Mouse (Mus musculus) CH12.LX (cell line): ENCODE results near the gene Prkaa1. TPM values are rescaled to one million over a fixed set of nuclear protein-coding genes. Genes with fewer than 3 reads are reported as not detected.

Experiments used
- DNase-seq: peaks from one replicate; pipeline ENCODE4 v3.0.0-alpha.2; 2013; ENCODE audit errors: extremely low read depth
- H3K27ac ChIP-seq: 2 replicates; pipeline ENCODE4 v1.5.1; 2012; ENCODE audit warnings: low read depth, mild to moderate bottlenecking, control low read depth, moderate library complexity; ENCODE audit not compliant: insufficient read depth
- H3K27me3 ChIP-seq: replicated peaks from 2 replicates; pipeline ENCODE3; 2012; ENCODE audit warnings: inconsistent platforms
- H3K36me3 ChIP-seq, 2 experiments: replicated peaks in 1 of 2; 2 replicates each; pipeline versions ENCODE3 to v1.6.1; 2012; ENCODE audit warnings: inconsistent platforms in 1 of 2, low read length in 1 of 2, mild to moderate bottlenecking in 1 of 2, mixed read lengths in 1 of 2, moderate library complexity in 1 of 2; ENCODE audit not compliant: control insufficient read depth in 1 of 2, insufficient read depth in 1 of 2
- H3K4me1 ChIP-seq, 2 experiments: 2 replicates each; pipeline ENCODE4 v1.6.1; 2012; ENCODE audit warnings: inconsistent platforms in 1 of 2, moderate library complexity in 1 of 2; ENCODE audit not compliant: insufficient read depth in 2 of 2, control insufficient read depth in 1 of 2
- H3K4me2 ChIP-seq: 2 replicates; pipeline ENCODE4 v1.6.1; 2012; ENCODE audit warnings: low read depth, mild to moderate bottlenecking, control low read depth; ENCODE audit not compliant: poor library complexity, insufficient read depth, severe bottlenecking
- H3K4me3 ChIP-seq, 3 experiments: fragments of 150-350 bp in 1 of 3; sonication (generic) in 1 of 3; replicated peaks in 1 of 3; 2 replicates each; pipeline versions ENCODE3 to v1.5.1; 2011 to 2012; ENCODE audit warnings: low read depth in 2 of 3, low read length in 2 of 3, mild to moderate bottlenecking in 2 of 3, moderate library complexity in 2 of 3, control low read depth in 1 of 3, improper control_type of control experiment in 1 of 3, inconsistent platforms in 1 of 3, mixed read lengths in 1 of 3; ENCODE audit not compliant: poor library complexity in 1 of 3
- H3K79me2 ChIP-seq: replicated peaks from 2 replicates; pipeline ENCODE4 v1.6.1; 2012; ENCODE audit warnings: mild to moderate bottlenecking, moderate library complexity; ENCODE audit not compliant: control insufficient read depth, poor library complexity, insufficient read depth, severe bottlenecking; ENCODE audit errors: extremely low read depth
- H3K9ac ChIP-seq: 2 replicates; pipeline ENCODE4 v1.6.1; 2012; ENCODE audit warnings: low read depth, mild to moderate bottlenecking, control low read depth, moderate library complexity; ENCODE audit not compliant: insufficient read depth
- H3K9me3 ChIP-seq: replicated peaks from 2 replicates; pipeline ENCODE3; 2012; ENCODE audit warnings: low read length, inconsistent platforms, mixed read lengths
- BHLHE40 ChIP-seq: IDR thresholded peaks from 2 replicates; pipeline ENCODE4 v1.6.1; 2011; ENCODE audit warnings: mild to moderate bottlenecking, low read depth, low read length, improper control_type of control experiment
- CTCF ChIP-seq, 2 experiments: IDR thresholded peaks in 1 of 2; conservative IDR thresholded peaks in 1 of 2; 2 replicates each; pipeline ENCODE4 v1.5.1; 2011 to 2012; ENCODE audit warnings: low read depth in 2 of 2, low read length in 2 of 2, improper control_type of control experiment in 1 of 2, inconsistent platforms in 1 of 2, mild to moderate bottlenecking in 1 of 2, moderate library complexity in 1 of 2
- ELF1 ChIP-seq: IDR thresholded peaks from 2 replicates; pipeline ENCODE4 v1.6.1; 2014; ENCODE audit warnings: low read depth, mild to moderate bottlenecking, inconsistent platforms, low read length, improper control_type of control experiment
- EP300 ChIP-seq: IDR thresholded peaks from 2 replicates; pipeline ENCODE4 v1.6.1; 2011; ENCODE audit warnings: low read length, improper control_type of control experiment
- ETS1 ChIP-seq: conservative IDR thresholded peaks from 2 replicates; pipeline ENCODE4 v1.6.1; 2012; ENCODE audit warnings: low read depth, mild to moderate bottlenecking, inconsistent platforms, low read length, improper control_type of control experiment, moderate library complexity
- IRF4 ChIP-seq: IDR thresholded peaks from 2 replicates; pipeline ENCODE4 v1.6.1; 2014; ENCODE audit warnings: low read depth, mild to moderate bottlenecking, inconsistent platforms, low read length, improper control_type of control experiment
- JUN ChIP-seq: IDR thresholded peaks from 2 replicates; pipeline ENCODE4 v1.6.1; 2011; ENCODE audit warnings: low read depth, mild to moderate bottlenecking, low read length, improper control_type of control experiment, moderate library complexity; ENCODE audit not compliant: insufficient read depth
- MAFK ChIP-seq: IDR thresholded peaks from 2 replicates; pipeline ENCODE4 v1.6.1; 2011; ENCODE audit warnings: low read length, improper control_type of control experiment; ENCODE audit not compliant: insufficient replicate concordance
- MAX ChIP-seq: IDR thresholded peaks from 2 replicates; pipeline ENCODE4 v1.6.1; 2011; ENCODE audit warnings: low read length, improper control_type of control experiment
- MXI1 ChIP-seq: IDR thresholded peaks from 2 replicates; pipeline ENCODE4 v1.6.1; 2011; ENCODE audit warnings: mild to moderate bottlenecking, low read depth, low read length, improper control_type of control experiment
- MYC ChIP-seq: IDR thresholded peaks from 2 replicates; pipeline ENCODE4 v1.6.1; 2011; ENCODE audit warnings: low read depth, mild to moderate bottlenecking, improper control_type of control experiment, low read length
- NELFE ChIP-seq: IDR thresholded peaks from 2 replicates; pipeline ENCODE4 v1.6.1; 2011; ENCODE audit warnings: low read depth, low read length, improper control_type of control experiment
- NRF1 ChIP-seq: IDR thresholded peaks from 2 replicates; pipeline ENCODE4 v1.6.1; 2014; ENCODE audit warnings: low read depth, mild to moderate bottlenecking, inconsistent platforms, low read length, improper control_type of control experiment, moderate library complexity
- PAX5 ChIP-seq: IDR thresholded peaks from 2 replicates; pipeline ENCODE4 v1.6.1; 2012; ENCODE audit warnings: low read length, inconsistent platforms, mixed read lengths
- POLR2A ChIP-seq: IDR thresholded peaks from 2 replicates; pipeline ENCODE4 v1.6.1; 2011; ENCODE audit warnings: low read depth, mild to moderate bottlenecking, improper control_type of control experiment, low read length
- RAD21 ChIP-seq: IDR thresholded peaks from 2 replicates; pipeline ENCODE4 v1.6.1; 2011; ENCODE audit warnings: low read depth, mild to moderate bottlenecking, low read length, improper control_type of control experiment, moderate library complexity
- SIN3A ChIP-seq: IDR thresholded peaks from 2 replicates; pipeline ENCODE4 v1.6.1; 2012; ENCODE audit warnings: low read length, improper control_type of control experiment, inconsistent platforms
- SMC3 ChIP-seq: IDR thresholded peaks from 2 replicates; pipeline ENCODE4 v1.6.1; 2011; ENCODE audit warnings: low read depth, low read length, improper control_type of control experiment
- TBP ChIP-seq: conservative IDR thresholded peaks from 2 replicates; pipeline ENCODE4 v1.6.1; 2011; ENCODE audit warnings: low read depth, low read length, improper control_type of control experiment
- UBTF ChIP-seq: IDR thresholded peaks from 2 replicates; pipeline ENCODE4 v1.6.1; 2012; ENCODE audit warnings: low read depth, mild to moderate bottlenecking, inconsistent platforms, low read length, improper control_type of control experiment, moderate library complexity
- USF1 ChIP-seq: IDR thresholded peaks from 2 replicates; pipeline ENCODE4 v1.6.1; 2014; ENCODE audit warnings: low read depth, mild to moderate bottlenecking, inconsistent platforms, low read length, improper control_type of control experiment
- ZC3H11A ChIP-seq: IDR thresholded peaks from 2 replicates; pipeline ENCODE4 v1.6.1; 2012; ENCODE audit warnings: low read depth, mild to moderate bottlenecking, inconsistent platforms, low read length, improper control_type of control experiment
- ZNF384 ChIP-seq: IDR thresholded peaks from 2 replicates; pipeline ENCODE4 v1.6.1; 2012; ENCODE audit warnings: low read depth, low read length, improper control_type of control experiment, inconsistent platforms
- dilution Hi-C: fragments of 300-500 bp; cut with MboI; formaldehyde crosslinking; loops from 2 replicates; pipeline ENCODE4 v1.14.3; 2020; ENCODE audit warnings: low sequenced_read_pairs; ENCODE audit not compliant: extremely low pct_unique_long_range_greater_than_20kb, extremely low pct_ligation_motif_present
- in situ Hi-C: fragments of 300-500 bp; cut with MboI; formaldehyde crosslinking; loops from 3 replicates; pipeline ENCODE4 v1.14.3; 2019; ENCODE audit warnings: low sequenced_read_pairs, low pct_ligation_motif_present, low pct_unique_long_range_greater_than_20kb, mixed read lengths
- polyA plus RNA-seq: library from polyadenylated mRNA; unstranded; fragments of >175 nt; gene quantifications from 2 replicates; pipeline ENCODE4 v1.2.1, GENCODE M21; 2012; ENCODE audit warnings: low read depth; ENCODE audit not compliant: insufficient read length
- total RNA-seq, 2 experiments: library from RNA; depleted of rRNA; stranded (reverse); fragments of 300-350 nt in 1 of 2; fragments of >200 nt in 1 of 2; gene quantifications; 2 replicates each; pipeline ENCODE4 v1.2.3; 2012 to 2014

Prkaa1 gene
- total and polyA plus RNA-seq, 3 experiments = 12.6 to 25.4 (median 21.2) TPM

GRCm38 (mm10) chr15:5188029-5188428, 44.4 kb downstream of the Prkaa1 start:
- H3K36me3 ChIP-seq = peaks cover 18 to 41% of the 10 kb centered on the region in 2 experiments
- no peaks in the 10 kb centered on the region for H3K27me3 ChIP-seq
- H3K4me3 ChIP-seq = peak overlapping the region in 1 of 3 experiments; percentile 26
- TF ChIP-seq IRF4 = no peak
- peak; percentile 51; the same call in 1 of the 2 replicates for TF ChIP-seq TBP
- TF ChIP-seq SMC3 = no peak
- TF ChIP-seq ELF1 = peak; percentile 75
- TF ChIP-seq UBTF = no peak
- no peak for TF ChIP-seq EP300
- TF ChIP-seq SIN3A = peak; percentile 44; the same call in 1 of the 2 replicates
- TF ChIP-seq ETS1 = peak; percentile 70
- TF ChIP-seq NELFE = no peak
- TF ChIP-seq MYC = peak; percentile 95
- peak; percentile 78; the same call in 1 of the 2 replicates for TF ChIP-seq MXI1
- TF ChIP-seq POLR2A = peak; percentile 29; the same call in 1 of the 2 replicates
- no peak for TF ChIP-seq PAX5
- no peak for TF ChIP-seq RAD21
- no peak for TF ChIP-seq NRF1
- TF ChIP-seq JUN = no peak
- peak; percentile 92 for TF ChIP-seq MAX
- peak; percentile 61; the same call in 1 of the 2 replicates for TF ChIP-seq BHLHE40
- no peak for TF ChIP-seq ZNF384
- TF ChIP-seq CTCF (conservative IDR thresholded peaks at IDR 0.05 in 1 of 2, IDR thresholded peaks at IDR 0.05 in 1 of 2; ENCODE audit: low read depth in 2 of 2, low read length in 2 of 2) = no peak
- no peak for TF ChIP-seq ZC3H11A
- TF ChIP-seq MAFK = no peak
- TF ChIP-seq USF1 = no peak
- in situ Hi-C loops (no loop called here), dilution Hi-C loops (no loop called here)
- H3K79me2 ChIP-seq = peaks cover 6% of the 10 kb centered on the region; the same call in 1 of the 2 replicates
- peak overlapping the region; percentile 69; the same call in 1 of the 2 replicates for H3K4me2 ChIP-seq
- peak overlapping the region; percentile 60; the same call in 1 of the 2 replicates for H3K9ac ChIP-seq
- peaks cover 6 to 40% of the 10 kb centered on the region in 2 experiments; a peak in 3 of 4 replicates for H3K4me1 ChIP-seq
- H3K27ac ChIP-seq = peak overlapping the region; percentile 32; the same call in 1 of the 2 replicates
- peak; percentile 84 for DNase-seq
- H3K9me3 ChIP-seq = no peaks in the 10 kb centered on the region
